8 mouse cellular contexts compared by ENCODE assay signal in the genomic region with DNA sequence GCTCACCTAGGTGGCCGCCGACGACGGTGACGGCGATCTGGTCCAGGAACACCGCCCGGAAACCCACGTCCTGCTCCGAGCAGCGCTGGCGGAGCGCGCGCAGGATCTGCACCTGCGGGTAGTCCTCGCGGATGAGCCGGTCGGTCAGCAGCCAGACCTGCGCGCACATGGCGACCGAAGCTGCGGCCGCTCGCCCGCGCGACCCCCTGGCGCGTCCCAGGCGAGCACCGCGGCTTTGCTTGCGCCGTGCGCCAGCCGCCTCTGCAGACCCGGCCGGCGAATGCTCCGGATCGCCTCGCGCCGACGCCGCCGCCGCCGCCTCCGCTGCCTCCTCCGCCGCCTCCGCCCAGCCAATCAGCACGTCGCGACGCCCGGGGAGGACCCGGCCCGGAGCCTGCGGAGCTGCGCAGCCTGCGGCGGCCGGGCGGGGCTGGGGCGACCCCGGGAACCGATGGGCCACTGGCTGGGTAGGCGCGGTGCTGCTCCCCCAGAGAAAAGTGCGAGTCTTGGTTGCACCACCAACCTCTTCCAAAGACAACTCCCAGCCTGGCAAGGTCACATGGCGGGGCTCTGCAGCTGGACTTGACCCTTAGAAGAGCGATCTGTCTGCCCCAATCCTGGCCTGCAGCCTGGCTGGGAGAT. TPM values are rescaled to one million over a fixed set of nuclear protein-coding genes. Genes with fewer than 3 reads are reported as not detected.
DNase-seq lines count a peak whose midpoint lies in the region; ATAC-seq and TF ChIP-seq lines count a peak whose summit lies in the region.

A gene (minus strand): TSS at position 338 of the 642 bp plus-strand sequence.

- no peak within 1 kb of the TSS for H3K9ac ChIP-seq in embryonic facial prominence, embryonic 15.5 days
- H3K9ac ChIP-seq in limb, embryonic 14.5 days (ENCODE audit: low read depth, low read length, severe bottlenecking): peak within 1 kb of the TSS; percentile 44
- peak within 1 kb of the TSS; percentile 72 for H3K9ac ChIP-seq in midbrain, embryonic 14.5 days (replicated peaks; ENCODE audit: low read length)

- H3K4me1 ChIP-seq in erythroblast, embryonic 14.5 days (ENCODE audit: control insufficient read depth): peaks cover 2% of the 10 kb centered on the region
- peaks cover 9% of the 10 kb centered on the region; the same call in 1 of the 2 replicates for H3K4me1 ChIP-seq in embryonic facial prominence, embryonic 15.5 days
- peaks cover 7% of the 10 kb centered on the region for H3K4me1 ChIP-seq in heart, embryonic 10.5 days
- H3K4me1 ChIP-seq in limb, embryonic 14.5 days (ENCODE audit: control insufficient read depth, insufficient read depth, low read length): no peaks in the 10 kb centered on the region
- H3K4me1 ChIP-seq in midbrain, embryonic 14.5 days (ENCODE audit: control insufficient read depth, insufficient read depth, low read length): 0 out of 2 replicates have a peak, but pooled peaks cover 6% of the 10 kb centered on the region

- no peak within 1 kb of the TSS for H3K27ac ChIP-seq in embryonic facial prominence, embryonic 15.5 days (replicated peaks)
- peak within 1 kb of the TSS; percentile 83 for H3K27ac ChIP-seq in heart, embryonic 10.5 days
- no peak within 1 kb of the TSS for H3K27ac ChIP-seq in limb, embryonic 14.5 days (replicated peaks; ENCODE audit: low read depth, low read length)
- H3K27ac ChIP-seq in midbrain, embryonic 14.5 days (replicated peaks; ENCODE audit: low read depth, low read length): peak within 1 kb of the TSS; percentile 85

- peak within 1 kb of the TSS; percentile 34 for H3K4me3 ChIP-seq in erythroblast, embryonic 14.5 days (replicated peaks)
- peak within 1 kb of the TSS; percentile 52 for H3K4me3 ChIP-seq in embryonic facial prominence, embryonic 15.5 days (replicated peaks)
- H3K4me3 ChIP-seq in heart, embryonic 10.5 days: peak within 1 kb of the TSS; percentile 79
- peak within 1 kb of the TSS; percentile 58 for H3K4me3 ChIP-seq in limb, embryonic 14.5 days (replicated peaks; ENCODE audit: low read length)
- peak within 1 kb of the TSS; percentile 62 for H3K4me3 ChIP-seq in midbrain, embryonic 14.5 days (replicated peaks; ENCODE audit: low read depth, low read length)

- H3K36me3 ChIP-seq in erythroblast, embryonic 14.5 days (ENCODE audit: control insufficient read depth): no peaks in the 10 kb centered on the region
- no peaks in the 10 kb centered on the region for H3K36me3 ChIP-seq in embryonic facial prominence, embryonic 15.5 days
- no peaks in the 10 kb centered on the region for H3K36me3 ChIP-seq in heart, embryonic 10.5 days
- no peaks in the 10 kb centered on the region for H3K36me3 ChIP-seq in limb, embryonic 14.5 days (ENCODE audit: control insufficient read depth, insufficient read depth, low read length)
- no peaks in the 10 kb centered on the region for H3K36me3 ChIP-seq in midbrain, embryonic 14.5 days (ENCODE audit: control insufficient read depth, insufficient read depth, low read length)

- WGBS in embryonic facial prominence, embryonic 15.5 days: under 1% methylated on average over 77 of the region's 77 CpGs
- WGBS in heart, embryonic 10.5 days: under 1% methylated on average over 75 of the region's 77 CpGs
- under 1% methylated on average over 53 of the region's 77 CpGs for WGBS in limb, embryonic 14.5 days
- under 1% methylated on average over 73 of the region's 77 CpGs for WGBS in midbrain, embryonic 14.5 days

- DNase-seq in heart, embryonic 10.5 days (ENCODE audit: low spot score): peak; percentile 84
- peak; percentile 32 for DNase-seq in kidney, adult 9 months
- DNase-seq in limb, embryonic 14.5 days (ENCODE audit: low spot score): peak; percentile 34
- DNase-seq in midbrain, embryonic 14.5 days: peak; percentile 89
- peak; percentile 3 to 9 for DNase-seq in spleen, postnatal 14 days (ENCODE audit: low spot score in 2 of 2)

- peaks cover 5% of the 10 kb centered on the region; the same call in 1 of the 2 replicates for H3K9me3 ChIP-seq in erythroblast, embryonic 14.5 days (ENCODE audit: control insufficient read depth, low read length)
- no peaks in the 10 kb centered on the region for H3K9me3 ChIP-seq in embryonic facial prominence, embryonic 15.5 days (replicated peaks)
- H3K9me3 ChIP-seq in heart, embryonic 10.5 days: no peaks in the 10 kb centered on the region
- H3K9me3 ChIP-seq in limb, embryonic 14.5 days (ENCODE audit: control insufficient read depth, low read length): peaks cover 4% of the 10 kb centered on the region; the same call in 1 of the 2 replicates
- no peaks in the 10 kb centered on the region for H3K9me3 ChIP-seq in midbrain, embryonic 14.5 days (ENCODE audit: control insufficient read depth, low read length)

- peaks cover 44% of the 10 kb centered on the region for H3K27me3 ChIP-seq in erythroblast, embryonic 14.5 days (ENCODE audit: control insufficient read depth)
- peaks cover 34% of the 10 kb centered on the region for H3K27me3 ChIP-seq in embryonic facial prominence, embryonic 15.5 days
- peaks cover 36% of the 10 kb centered on the region for H3K27me3 ChIP-seq in heart, embryonic 10.5 days (ENCODE audit: insufficient read depth, poor library complexity, severe bottlenecking)
- H3K27me3 ChIP-seq in limb, embryonic 14.5 days (ENCODE audit: control insufficient read depth, insufficient read depth, low read length): peaks cover 27% of the 10 kb centered on the region; the same call in 1 of the 2 replicates
- H3K27me3 ChIP-seq in midbrain, embryonic 14.5 days (ENCODE audit: control insufficient read depth, insufficient read depth, low read length): no peaks in the 10 kb centered on the region

- ATAC-seq in erythroblast, adult 5-6 weeks (replicated peaks; ENCODE audit: low FRiP score, poor library complexity, severe bottlenecking): no peak
- peak; percentile 80 for ATAC-seq in embryonic facial prominence, embryonic 15.5 days (ENCODE audit: insufficient number of reproducible peaks, low FRiP score, low TSS enrichment, low read depth)
- peak; percentile 89 for ATAC-seq in limb, embryonic 14.5 days (ENCODE audit: low FRiP score, low read depth)
- peak; percentile 92 for ATAC-seq in midbrain, embryonic 14.5 days (ENCODE audit: low FRiP score, low TSS enrichment)

- TF ChIP-seq POLR2A in limb, embryonic 14.5 days (IDR thresholded peaks at IDR 0.05; ENCODE audit: borderline replicate concordance, extremely low read depth, insufficient read depth, insufficient read length): no peak

- H3K4me2 ChIP-seq in embryonic facial prominence, embryonic 15.5 days (replicated peaks): peak within 1 kb of the TSS; percentile 94
- peak within 1 kb of the TSS; percentile 88 for H3K4me2 ChIP-seq in limb, embryonic 14.5 days (replicated peaks; ENCODE audit: low read depth, low read length, severe bottlenecking)
- peak within 1 kb of the TSS; percentile 79 for H3K4me2 ChIP-seq in midbrain, embryonic 14.5 days (ENCODE audit: low read length)

RNA-seq across cellular contexts. Expression of the gene that starts here (rescaled TPM):
- polyA plus RNA-seq in erythroblast, embryonic 14.5 days (2012): not detected in 2 replicates
- not detected in 2 replicates for total RNA-seq in erythroblast, adult 5-6 weeks (2015; ENCODE audit: low replicate concordance)
- not detected in 2 replicates for total RNA-seq in erythroblast, adult 5-6 weeks (2017; ENCODE audit: low replicate concordance)
- 0.45 and 0.50 TPM in 2 replicates for polyA plus RNA-seq in embryonic facial prominence, embryonic 15.5 days (2015; fragmentation: Nextera tagmentation; extraction: Ambion mirVana)
- polyA plus RNA-seq in heart, embryonic 10.5 days (2016; fragmentation: Nextera tagmentation; extraction: Ambion mirVana): 4.4 and 8.2 TPM in 2 replicates
- 0.79 and 1.1 TPM in 2 replicates for polyA plus RNA-seq in limb, embryonic 14.5 days (2012; rRNA removed)
- polyA plus RNA-seq in limb, embryonic 14.5 days (2014; fragmentation: Nextera tagmentation; extraction: Ambion mirVana): 0.62 and 0.75 TPM in 2 replicates
- 22.9 and 26.2 TPM in 2 replicates for polyA plus RNA-seq in midbrain, embryonic 14.5 days (2014; fragmentation: Nextera tagmentation; extraction: Ambion mirVana)

Comparison
In these comparisons a context has a peak if more than half of its experiments do, and no peak if none do; other contexts are left out.
1. Peak in ATAC-seq, H3K4me3 ChIP-seq and H3K4me2 ChIP-seq in embryonic facial prominence, embryonic 15.5 days; RNA of the gene not detected or under 1 TPM.
2. H3K27ac ChIP-seq: peak in heart, embryonic 10.5 days (single experiment) and midbrain, embryonic 14.5 days (single experiment); none in embryonic facial prominence, embryonic 15.5 days (single experiment) and limb, embryonic 14.5 days (single experiment).
3. DNase-seq: peak in every context shown above with its lines; median percentile 89 in midbrain, embryonic 14.5 days; 84 in heart, embryonic 10.5 days; 34 in limb, embryonic 14.5 days; 32 in kidney, adult 9 months; 6 in spleen, postnatal 14 days.
4. Peak in every context shown above with its lines, with median percentiles within 50 percentile points of each other: H3K4me3 ChIP-seq and H3K4me2 ChIP-seq.